Mouse (Mus musculus): ENCODE results near the gene Gramd1a. TPM values are rescaled to one million over a fixed set of nuclear protein-coding genes. Genes with fewer than 3 reads are reported as not detected.

The Gramd1a gene
- polyA plus RNA-seq, 1 experiment: 53.9 TPM

DNA sequence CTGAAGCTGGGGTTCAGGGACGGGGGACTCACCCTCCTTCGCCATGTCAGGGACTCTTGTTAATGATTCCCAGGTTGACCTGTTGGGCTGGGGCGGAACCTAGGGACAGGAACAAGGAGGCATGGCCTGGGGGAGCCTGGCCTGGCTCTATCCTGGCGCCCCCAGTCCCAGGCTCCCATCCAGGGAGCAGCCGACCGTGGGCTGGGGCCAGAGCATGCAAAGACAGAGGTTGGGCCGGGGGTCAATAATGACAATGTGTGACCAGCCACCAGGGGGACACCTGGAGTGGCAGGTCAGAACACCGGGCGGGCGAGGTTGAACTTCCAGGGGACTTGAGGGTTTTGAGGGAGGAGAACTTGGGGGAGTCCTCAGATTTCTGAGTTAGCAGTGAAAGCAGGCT lies 41.0 kb downstream of the Gramd1a start:
- H3K27ac ChIP-seq (ENCODE audit: insufficient read depth, low read length): no peak overlapping the region
- no peak for TF ChIP-seq CTCF (IDR thresholded peaks at IDR 0.05; ENCODE audit: borderline replicate concordance, insufficient read depth, low read length)
- TF ChIP-seq POLR2A (IDR thresholded peaks at IDR 0.05; ENCODE audit: low read depth, low read length): no peak
- H3K4me3 ChIP-seq (ENCODE audit: insufficient read depth, low read length): no peak overlapping the region

DNA sequence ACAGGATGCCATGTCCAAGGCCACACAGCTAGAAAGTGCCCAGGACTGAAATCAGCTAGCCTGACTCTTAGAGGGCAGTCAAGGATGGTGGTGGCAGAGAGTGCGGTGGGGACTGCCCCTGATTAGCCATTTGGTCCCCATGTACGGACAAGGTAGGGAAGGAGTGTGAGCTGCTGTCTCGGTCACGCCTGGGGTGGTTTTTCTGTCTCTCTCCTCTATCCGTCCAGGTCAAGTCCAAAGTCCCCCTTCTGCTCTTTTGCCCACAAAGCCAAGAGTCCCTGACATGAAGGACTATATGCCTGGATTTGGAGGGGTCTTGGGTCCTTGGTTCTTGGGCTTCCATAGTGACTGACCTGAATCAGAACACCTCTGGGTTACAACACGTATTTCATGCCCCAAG lies 41.9 kb downstream of the Gramd1a start:
- no peak for TF ChIP-seq POLR2A (IDR thresholded peaks at IDR 0.05; ENCODE audit: low read depth, low read length)
- TF ChIP-seq CTCF (IDR thresholded peaks at IDR 0.05; ENCODE audit: borderline replicate concordance, insufficient read depth, low read length): no peak
- H3K4me3 ChIP-seq (ENCODE audit: insufficient read depth, low read length): no peak overlapping the region
- H3K4me1 ChIP-seq (ENCODE audit: control insufficient read depth, insufficient read depth, low read length): no peaks in the 10 kb centered on the region
- no peak overlapping the region for H3K27ac ChIP-seq (ENCODE audit: insufficient read depth, low read length)

More for the DNA sequence above, 41.0 kb downstream of the Gramd1a start:
- no peaks in the 10 kb centered on the region for H3K4me1 ChIP-seq (ENCODE audit: control insufficient read depth, insufficient read depth, low read length)

DNA sequence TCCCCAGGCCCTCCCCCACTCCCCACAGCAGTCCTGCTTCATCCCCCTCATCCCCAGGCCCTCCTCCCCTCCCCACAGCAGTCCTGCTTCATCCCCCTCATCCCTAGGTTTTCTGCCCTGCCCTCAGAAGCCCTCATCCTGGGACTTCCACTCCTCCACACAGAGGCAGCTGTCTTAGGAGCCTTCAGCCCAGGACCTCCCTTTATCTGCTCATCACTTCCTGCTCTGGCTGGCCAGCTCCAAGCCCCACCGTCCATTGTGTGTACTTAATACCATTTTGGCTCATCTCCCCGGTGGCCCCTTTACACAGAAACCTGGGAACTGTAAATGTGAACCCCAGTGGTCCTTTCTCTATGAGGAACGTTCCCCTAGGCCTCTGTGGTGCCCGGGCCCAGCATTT lies 43.7 kb downstream of the Gramd1a start:
- H3K27ac ChIP-seq (ENCODE audit: insufficient read depth, low read length): no peak overlapping the region
- H3K4me1 ChIP-seq (ENCODE audit: control insufficient read depth, insufficient read depth, low read length): no peaks in the 10 kb centered on the region
- no peak for TF ChIP-seq CTCF (IDR thresholded peaks at IDR 0.05; ENCODE audit: borderline replicate concordance, insufficient read depth, low read length)
- TF ChIP-seq POLR2A (IDR thresholded peaks at IDR 0.05; ENCODE audit: low read depth, low read length): no peak
- H3K4me3 ChIP-seq (ENCODE audit: insufficient read depth, low read length): no peak overlapping the region

DNA sequence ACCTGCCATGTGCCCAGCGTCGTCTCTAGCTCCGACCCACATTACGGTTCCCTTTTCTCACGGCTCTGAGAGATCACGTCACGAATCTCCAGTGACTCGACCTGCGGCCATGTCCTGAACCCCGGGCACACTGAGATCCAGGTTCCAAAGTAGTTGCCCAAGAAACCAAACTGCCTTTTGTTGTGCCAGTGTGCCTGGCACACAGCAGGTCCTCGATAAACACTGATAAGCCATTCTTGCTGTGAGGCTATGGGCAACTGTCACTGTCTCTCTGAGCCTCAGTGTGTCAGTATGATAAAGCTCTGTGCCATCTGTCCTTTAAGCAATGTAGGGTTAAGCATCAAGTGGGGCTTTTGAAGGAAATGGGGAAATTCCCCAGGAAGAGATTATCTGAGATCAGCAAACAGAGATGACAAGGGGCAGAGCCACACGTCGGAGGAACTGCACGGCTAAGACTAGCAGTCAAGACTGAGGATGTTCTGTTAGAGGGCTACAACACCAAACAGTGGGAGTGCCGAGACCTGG lies 44.8 kb downstream of the Gramd1a start:
- Histone ChIP-seq H3K27ac (ENCODE audit: insufficient read depth, low read length) (no peak overlapping the region), H3K4me1 (ENCODE audit: control insufficient read depth, insufficient read depth, low read length) (no peaks in the 10 kb centered on the region), H3K4me3 (ENCODE audit: insufficient read depth, low read length) (no peak overlapping the region)
- no peak for TF ChIP-seq CTCF (IDR thresholded peaks at IDR 0.05; ENCODE audit: borderline replicate concordance, insufficient read depth, low read length)
- no peak for TF ChIP-seq POLR2A (IDR thresholded peaks at IDR 0.05; ENCODE audit: low read depth, low read length)

DNA sequence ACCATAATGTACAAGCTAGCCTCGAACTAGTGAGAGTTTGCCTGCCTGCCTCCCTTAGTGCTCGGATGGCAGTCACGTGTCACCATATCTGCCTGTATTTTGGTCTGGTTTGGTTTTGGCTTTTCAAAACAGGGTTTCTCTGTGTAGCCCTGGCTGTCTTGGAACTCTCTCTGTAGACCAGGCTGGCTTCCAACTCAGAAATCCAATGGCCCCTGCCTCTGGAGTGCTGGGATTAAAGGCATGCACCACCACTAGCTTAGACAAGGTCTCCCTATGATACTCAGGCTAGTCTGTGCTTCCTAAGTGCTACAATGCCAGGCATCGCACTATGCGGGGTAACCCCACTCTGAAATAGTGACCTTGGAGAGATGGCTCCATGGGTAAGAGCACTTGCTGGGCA lies 45.9 kb downstream of the Gramd1a start:
- H3K4me1 ChIP-seq (ENCODE audit: control insufficient read depth, insufficient read depth, low read length): no peaks in the 10 kb centered on the region
- H3K27ac ChIP-seq (ENCODE audit: insufficient read depth, low read length): no peak overlapping the region
- no peak overlapping the region for H3K4me3 ChIP-seq (ENCODE audit: insufficient read depth, low read length)
- TF ChIP-seq CTCF (IDR thresholded peaks at IDR 0.05; ENCODE audit: borderline replicate concordance, insufficient read depth, low read length) (no peak), POLR2A (IDR thresholded peaks at IDR 0.05; ENCODE audit: low read depth, low read length) (no peak)

DNA sequence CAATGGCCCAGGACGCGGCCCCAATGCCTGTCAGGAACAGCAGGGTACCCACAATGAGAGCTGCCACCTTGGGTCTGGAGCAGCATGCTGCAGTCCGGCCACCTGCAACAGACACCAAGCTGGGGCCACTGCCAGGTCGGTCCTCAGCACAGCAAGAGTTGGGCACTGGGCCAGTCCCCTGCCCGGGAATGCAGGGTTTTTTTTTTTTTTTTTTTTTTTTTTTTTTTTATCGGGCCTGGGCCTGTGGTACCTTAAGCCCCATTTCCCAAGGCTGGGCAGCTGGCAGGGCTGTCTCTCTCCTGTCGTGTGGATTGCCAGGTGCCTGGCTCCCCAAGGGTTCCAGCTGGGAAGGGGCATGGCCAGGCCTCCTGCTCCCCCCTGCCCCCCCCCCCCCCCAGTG lies 46.6 kb downstream of the Gramd1a start:
- H3K4me3 ChIP-seq (ENCODE audit: insufficient read depth, low read length): no peak overlapping the region
- TF ChIP-seq POLR2A (IDR thresholded peaks at IDR 0.05; ENCODE audit: low read depth, low read length) (no peak), CTCF (IDR thresholded peaks at IDR 0.05; ENCODE audit: borderline replicate concordance, insufficient read depth, low read length) (no peak)
- H3K4me1 ChIP-seq (ENCODE audit: control insufficient read depth, insufficient read depth, low read length): no peaks in the 10 kb centered on the region
- no peak overlapping the region for H3K27ac ChIP-seq (ENCODE audit: insufficient read depth, low read length)

DNA sequence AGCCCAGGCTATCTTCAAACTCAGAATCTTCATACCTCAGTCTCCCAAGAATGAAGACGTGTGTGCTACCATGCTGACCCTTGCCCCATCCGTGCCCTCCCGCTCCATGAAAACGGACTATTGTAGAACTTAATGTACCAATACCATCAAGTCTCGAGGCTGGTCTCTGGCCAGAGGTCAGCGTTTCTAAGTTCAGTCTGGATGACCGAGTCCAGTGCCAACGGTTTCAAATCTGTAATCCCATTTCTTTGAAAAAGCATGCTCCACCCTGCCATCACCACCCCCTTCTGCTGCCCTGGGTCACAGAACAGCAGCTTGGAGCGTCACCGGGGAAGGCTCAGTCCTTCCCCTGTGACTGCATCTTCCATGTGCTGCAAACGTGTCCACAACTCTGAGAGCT lies 47.9 kb downstream of the Gramd1a start:
- H3K27ac ChIP-seq (ENCODE audit: insufficient read depth, low read length): no peak overlapping the region
- H3K4me1 ChIP-seq (ENCODE audit: control insufficient read depth, insufficient read depth, low read length): no peaks in the 10 kb centered on the region
- no peak for TF ChIP-seq POLR2A (IDR thresholded peaks at IDR 0.05; ENCODE audit: low read depth, low read length)
- no peak for TF ChIP-seq CTCF (IDR thresholded peaks at IDR 0.05; ENCODE audit: borderline replicate concordance, insufficient read depth, low read length)

DNA sequence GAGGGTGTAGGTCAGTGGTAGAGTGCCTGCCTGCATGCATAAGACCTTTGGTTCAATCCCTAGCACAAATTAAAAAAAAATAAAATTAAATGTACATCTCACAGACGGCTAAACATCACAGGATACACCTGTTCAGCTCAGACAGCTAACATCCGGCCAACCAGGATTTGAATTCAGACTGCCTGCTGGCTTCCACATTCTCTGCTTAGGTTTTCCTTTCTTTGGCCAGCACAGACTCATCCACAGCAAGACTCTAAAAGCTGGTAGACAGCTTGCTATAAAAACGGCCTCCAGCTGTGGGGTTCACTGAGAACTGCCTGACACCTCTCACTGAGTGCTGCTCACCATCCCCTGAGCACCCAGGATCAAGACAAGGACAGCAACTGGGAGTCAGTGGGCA lies 49.5 kb downstream of the Gramd1a start:
- TF ChIP-seq CTCF (IDR thresholded peaks at IDR 0.05; ENCODE audit: borderline replicate concordance, insufficient read depth, low read length) (no peak), POLR2A (IDR thresholded peaks at IDR 0.05; ENCODE audit: low read depth, low read length) (no peak)
- no peak overlapping the region for H3K4me3 ChIP-seq (ENCODE audit: insufficient read depth, low read length)
- no peaks in the 10 kb centered on the region for H3K4me1 ChIP-seq (ENCODE audit: control insufficient read depth, insufficient read depth, low read length)

More for the DNA sequence above, 47.9 kb downstream of the Gramd1a start:
- H3K4me3 ChIP-seq (ENCODE audit: insufficient read depth, low read length): no peak overlapping the region

DNA sequence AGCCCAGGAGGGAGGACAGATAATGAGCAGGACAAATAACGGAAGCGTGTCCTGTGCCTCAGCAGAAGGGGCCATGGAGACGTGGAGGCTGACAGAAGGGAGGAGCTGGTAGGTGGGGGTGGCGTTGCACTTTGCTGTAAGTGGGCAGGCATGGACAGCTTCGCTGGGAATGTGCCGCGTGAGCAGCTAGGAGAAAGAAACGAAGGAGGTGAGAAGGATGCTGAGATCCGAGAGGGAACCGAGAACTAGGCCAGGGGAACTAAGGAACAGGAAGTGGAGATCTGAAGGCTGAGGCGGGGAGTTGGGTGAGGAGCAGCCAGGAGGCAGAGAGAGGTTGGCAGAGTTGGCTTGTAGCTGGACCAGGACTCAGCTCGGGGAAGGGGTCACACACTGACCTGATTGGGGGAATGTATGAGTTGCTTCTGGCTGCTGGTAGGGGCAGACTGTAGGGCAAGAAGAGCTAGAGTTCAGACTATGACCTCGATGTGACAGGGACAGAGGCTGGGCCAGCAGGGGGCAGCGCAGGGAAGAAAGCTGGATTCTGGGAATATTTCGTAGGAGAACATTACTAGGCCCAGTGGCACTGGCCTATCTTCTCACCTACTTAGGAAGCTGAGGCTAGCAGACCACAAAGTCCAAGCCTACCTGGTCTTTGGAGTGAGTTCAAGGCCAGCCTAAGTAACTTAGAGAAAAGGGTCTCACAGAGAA lies 50.5 kb downstream of the Gramd1a start:
- no peak overlapping the region for H3K4me3 ChIP-seq (ENCODE audit: insufficient read depth, low read length)
- H3K4me1 ChIP-seq (ENCODE audit: control insufficient read depth, insufficient read depth, low read length): no peaks in the 10 kb centered on the region
- H3K27ac ChIP-seq (ENCODE audit: insufficient read depth, low read length): no peak overlapping the region
- no peak for TF ChIP-seq POLR2A (IDR thresholded peaks at IDR 0.05; ENCODE audit: low read depth, low read length)
- peak; percentile 59; the same call in 1 of the 2 replicates for TF ChIP-seq CTCF (IDR thresholded peaks at IDR 0.05; ENCODE audit: borderline replicate concordance, insufficient read depth, low read length)

More for the DNA sequence above, 49.5 kb downstream of the Gramd1a start:
- no peak overlapping the region for H3K27ac ChIP-seq (ENCODE audit: insufficient read depth, low read length)

DNA sequence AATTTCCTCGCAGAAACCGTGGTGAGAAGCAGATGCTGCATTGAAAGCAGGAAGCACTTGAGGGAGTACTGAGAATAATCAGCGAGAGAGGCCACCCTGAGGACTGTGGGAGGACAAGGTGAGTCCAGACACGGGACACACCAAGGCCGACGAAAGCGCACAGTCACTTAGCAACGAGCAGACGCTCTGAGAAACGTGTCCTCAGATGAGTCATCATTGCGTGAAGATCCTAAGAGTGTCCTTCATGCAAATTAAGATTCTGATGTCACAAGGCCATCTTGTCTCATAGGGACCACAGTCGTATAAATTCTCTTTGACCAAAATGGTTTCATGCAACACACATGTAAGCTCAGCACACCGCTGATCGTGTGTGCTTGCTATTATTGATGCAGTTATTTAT lies 54.9 kb downstream of the Gramd1a start:
- Histone ChIP-seq H3K27ac (ENCODE audit: insufficient read depth, low read length) (no peak overlapping the region), H3K4me3 (ENCODE audit: insufficient read depth, low read length) (no peak overlapping the region), H3K4me1 (ENCODE audit: control insufficient read depth, insufficient read depth, low read length) (no peaks in the 10 kb centered on the region)
- TF ChIP-seq POLR2A (IDR thresholded peaks at IDR 0.05; ENCODE audit: low read depth, low read length) (no peak), CTCF (IDR thresholded peaks at IDR 0.05; ENCODE audit: borderline replicate concordance, insufficient read depth, low read length) (no peak)

Measured in embryonic fibroblast, embryonic 13.5 days (primary cell).